Mouse (Mus musculus) stomach, postnatal 0 days (tissue): ENCODE results near the gene Samd14. TPM values are rescaled to one million over a fixed set of nuclear protein-coding genes. Genes with fewer than 3 reads are reported as not detected.

Source experiments
- ATAC-seq: fragments of 200-750 bp; cut with Nextera tagmentation; 2 replicates; pipeline ENCODE4 v1.8.0; 2017; ENCODE audit not compliant: low FRiP score, low TSS enrichment
- DNase-seq: peaks from one replicate; pipeline ENCODE4 v3.0.0-alpha.2; 2016; ENCODE audit warnings: low spot score
- H3K27ac ChIP-seq: fragments of 300-500 bp; sonication (generic); replicated peaks from 2 replicates; pipeline ENCODE4 v1.5.1; 2014; ENCODE audit warnings: mild to moderate bottlenecking, control low read depth
- H3K27me3 ChIP-seq: fragments of 300-500 bp; sonication (generic); 2 replicates; pipeline ENCODE4 v1.6.1; 2014; ENCODE audit warnings: low read length; ENCODE audit not compliant: control insufficient read depth, insufficient read depth
- H3K36me3 ChIP-seq: fragments of 300-500 bp; sonication (generic); 2 replicates; pipeline ENCODE4 v1.6.1; 2014; ENCODE audit warnings: low read length, mixed read lengths; ENCODE audit not compliant: control insufficient read depth, insufficient read depth
- H3K4me1 ChIP-seq: fragments of 300-500 bp; sonication (generic); replicated peaks from 2 replicates; pipeline ENCODE4 v1.6.1; 2014; ENCODE audit warnings: antibody characterized with exemption; ENCODE audit not compliant: control insufficient read depth, insufficient read depth
- H3K4me2 ChIP-seq: fragments of 300-500 bp; sonication (generic); replicated peaks from 2 replicates; pipeline ENCODE4 v1.6.1; 2014; ENCODE audit warnings: low read depth, mild to moderate bottlenecking, control low read depth, moderate library complexity
- H3K4me3 ChIP-seq: fragments of 300-500 bp; sonication (generic); 2 replicates; pipeline ENCODE4 v1.5.1; 2014; ENCODE audit warnings: low read depth, low read length, control low read depth
- H3K9ac ChIP-seq: fragments of 300-500 bp; sonication (generic); 2 replicates; pipeline ENCODE4 v1.6.1; 2014; ENCODE audit warnings: mild to moderate bottlenecking, low read length, control low read depth, mixed read lengths
- H3K9me3 ChIP-seq: fragments of 300-500 bp; sonication (generic); 2 replicates; pipeline ENCODE4 v1.6.1; 2016; ENCODE audit warnings: low read length; ENCODE audit not compliant: control insufficient read depth
- CTCF ChIP-seq: IDR thresholded peaks from 2 replicates; pipeline ENCODE4 v1.5.1; 2016; ENCODE audit warnings: antibody characterized with exemption, low read depth, mild to moderate bottlenecking, moderate library complexity
- EP300 ChIP-seq: optimal IDR thresholded peaks from 2 replicates; pipeline ENCODE3; 2016; ENCODE audit warnings: antibody characterized with exemption
- WGBS: fragments of 180-500 bp; shearing (Covaris S2); extraction: QIAGEN DNeasy Blood & Tissue Kit; methylation state at CpG from one replicate; pipeline ENCODE4 v1.1.7; 2014; 5-methylcytosine and 5-hydroxymethylcytosine counted together
- polyA plus RNA-seq: library from polyadenylated mRNA; unstranded; fragments of >200 nt; fragmentation: Nextera tagmentation; extraction: Ambion mirVana; gene quantifications from 2 replicates; pipeline ENCODE4 v1.2.1, GENCODE M21; 2015

Gene Samd14
- polyA plus RNA-seq, 1 experiment from 2014 or later: 6.7 TPM

DNA sequence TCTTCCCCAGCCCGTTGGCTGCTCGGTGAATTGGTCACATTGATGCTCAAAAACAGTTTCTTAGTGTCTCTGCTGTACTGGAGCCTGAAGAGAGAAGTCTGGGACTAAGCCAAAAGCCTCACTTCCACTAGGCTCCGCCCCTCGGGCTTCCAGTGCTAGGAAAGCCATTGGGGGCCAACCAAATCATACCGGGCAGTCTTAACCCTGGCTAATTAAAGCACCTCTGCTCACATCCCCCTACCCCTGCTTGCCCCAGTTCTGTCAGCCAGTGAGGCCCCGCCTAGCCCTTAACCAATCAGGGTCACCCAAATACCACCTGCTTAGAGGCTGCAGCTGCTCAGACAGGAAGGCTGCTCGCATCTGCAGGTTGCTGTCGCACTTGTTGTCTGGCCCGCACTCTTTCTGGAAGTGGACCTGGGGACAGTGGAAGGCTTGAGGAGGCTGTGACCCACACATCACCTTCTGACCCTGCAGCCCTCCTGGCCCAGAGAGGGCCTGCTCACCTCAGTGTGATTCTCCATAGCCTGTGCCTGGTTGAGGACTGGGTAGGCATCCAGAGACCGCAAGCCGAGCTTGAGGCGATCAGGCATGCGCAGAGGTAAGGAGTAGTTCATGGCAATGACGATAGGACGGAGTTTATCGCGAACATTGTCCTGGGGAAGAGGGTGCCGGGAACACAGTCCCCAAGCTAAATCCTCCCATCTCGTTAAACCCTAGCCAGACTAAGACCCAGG is 47.3 kb downstream of the Samd14 start:
- Histone ChIP-seq H3K27ac (no peak overlapping the region), H3K9me3 (no peaks in the 10 kb centered on the region), H3K9ac (no peak overlapping the region), H3K4me3 (no peak overlapping the region), H3K4me2 (no peak overlapping the region), H3K36me3 (peaks cover 5% of the 10 kb centered on the region), H3K27me3 (no peaks in the 10 kb centered on the region), H3K4me1 (no peaks in the 10 kb centered on the region)
- WGBS: 57% methylated on average over 19 of the region's 19 CpGs
- peak; percentile 33 for ATAC-seq
- TF ChIP-seq EP300: no peak
- no peak for DNase-seq

DNA sequence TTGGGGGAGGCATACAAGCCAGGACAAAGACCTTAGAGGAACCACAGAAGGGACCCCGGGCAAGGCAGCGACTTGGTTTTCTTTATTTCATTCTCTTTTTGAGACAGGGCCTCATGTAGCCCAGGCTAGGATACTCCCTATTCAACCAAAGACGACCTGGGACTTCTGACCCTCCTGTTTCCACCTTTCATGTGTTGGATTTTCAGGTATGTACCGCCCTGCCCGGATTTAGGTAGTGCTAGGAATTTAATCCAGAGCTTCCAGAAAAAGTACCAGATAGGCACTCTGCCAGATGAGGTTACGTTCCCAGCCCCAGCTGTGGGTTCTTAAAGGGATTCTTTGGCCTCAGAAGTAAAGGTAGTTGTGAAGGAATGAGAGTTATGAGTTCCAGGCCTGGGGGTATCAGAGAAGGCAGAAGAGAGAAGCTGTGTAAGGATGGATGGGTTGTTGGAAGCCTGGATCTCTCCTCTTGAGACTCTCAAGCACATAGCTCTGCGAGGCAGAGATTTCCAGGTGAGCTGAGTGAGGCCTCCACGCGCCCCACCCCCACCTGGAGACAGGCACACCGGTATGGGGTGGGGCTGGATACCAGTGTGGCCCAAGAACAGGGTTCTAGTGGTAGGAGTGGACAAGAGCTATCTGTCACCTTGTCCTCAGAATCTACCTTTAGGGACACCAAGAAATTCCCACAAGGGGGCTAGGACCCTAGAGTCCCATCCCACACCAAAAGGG is 59.7 kb downstream of the Samd14 start:
- DNase-seq (no peak), ATAC-seq (no peak)
- 62% methylated on average over 10 of the region's 10 CpGs for WGBS
- TF ChIP-seq CTCF (no peak), EP300 (no peak)
- peak overlapping the region; percentile 84 for H3K27ac ChIP-seq
- H3K9me3 ChIP-seq: no peaks in the 10 kb centered on the region
- no peak overlapping the region for H3K4me2 ChIP-seq
- no peak overlapping the region for H3K9ac ChIP-seq
- peaks cover 16% of the 10 kb centered on the region for H3K4me1 ChIP-seq
- H3K4me3 ChIP-seq: no peak overlapping the region
- peaks cover 7% of the 10 kb centered on the region; the same call in 1 of the 2 replicates for H3K36me3 ChIP-seq
- no peaks in the 10 kb centered on the region for H3K27me3 ChIP-seq

DNA sequence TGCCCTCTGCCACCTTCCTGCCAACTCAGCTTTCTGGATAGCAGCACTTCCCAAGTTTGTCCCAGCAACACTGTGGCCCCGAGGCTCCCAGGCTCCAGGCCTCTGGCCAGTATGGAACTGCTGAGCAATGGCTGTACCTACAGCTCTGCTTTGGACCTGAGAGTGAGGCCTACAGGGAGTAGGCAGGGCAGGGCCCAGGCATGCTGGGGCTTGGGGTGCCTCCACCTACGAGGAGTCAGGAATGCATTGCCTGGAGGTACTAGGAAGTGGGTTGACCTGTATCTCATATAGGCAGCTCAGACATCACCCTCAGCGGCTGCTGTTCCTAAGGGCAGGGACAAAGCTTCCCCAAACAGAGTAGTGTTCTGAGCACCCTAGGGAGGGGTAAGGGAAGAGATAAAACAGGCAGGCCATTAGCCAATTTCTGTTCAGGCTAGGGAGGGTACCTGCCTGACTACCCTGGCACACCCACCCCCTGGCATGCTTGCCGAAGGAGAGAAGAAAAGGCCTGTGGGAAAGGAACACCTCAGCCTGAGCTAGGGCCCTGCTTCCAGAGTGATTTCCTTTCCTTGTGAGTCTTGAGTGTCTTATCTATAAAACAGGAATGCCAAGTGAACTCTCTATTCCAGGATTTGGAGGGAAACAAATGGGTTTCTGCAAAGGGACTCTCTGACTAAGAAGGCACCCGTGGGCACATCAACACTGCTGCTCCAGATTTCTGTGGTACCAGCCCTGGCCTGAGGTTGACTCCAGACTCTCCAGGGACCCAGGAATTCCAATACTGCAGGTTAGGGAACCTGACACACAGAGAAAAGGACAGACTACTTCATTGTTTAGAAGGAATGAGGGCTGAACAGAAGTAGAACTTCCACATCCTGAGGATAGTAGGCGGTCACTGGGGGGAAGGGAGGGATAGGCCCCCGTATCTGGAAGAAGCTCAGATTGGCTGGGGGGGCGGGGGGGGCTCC is 60.7 kb downstream of the Samd14 start:
- 49% methylated on average over 8 of the region's 8 CpGs for WGBS
- H3K9me3 ChIP-seq: no peaks in the 10 kb centered on the region
- peak; percentile 60 for DNase-seq
- H3K4me3 ChIP-seq: no peak overlapping the region
- H3K4me1 ChIP-seq: peaks cover 18% of the 10 kb centered on the region
- TF ChIP-seq EP300 (no peak), CTCF (no peak)
- H3K27me3 ChIP-seq: no peaks in the 10 kb centered on the region
- peak overlapping the region; percentile 84 for H3K27ac ChIP-seq
- ATAC-seq: peak; percentile 43
- H3K36me3 ChIP-seq: peaks cover 7% of the 10 kb centered on the region; the same call in 1 of the 2 replicates
- no peak overlapping the region for H3K4me2 ChIP-seq
- H3K9ac ChIP-seq: 0 out of 2 replicates have a peak overlapping the region, but pooled peaks have one; percentile 23

DNA sequence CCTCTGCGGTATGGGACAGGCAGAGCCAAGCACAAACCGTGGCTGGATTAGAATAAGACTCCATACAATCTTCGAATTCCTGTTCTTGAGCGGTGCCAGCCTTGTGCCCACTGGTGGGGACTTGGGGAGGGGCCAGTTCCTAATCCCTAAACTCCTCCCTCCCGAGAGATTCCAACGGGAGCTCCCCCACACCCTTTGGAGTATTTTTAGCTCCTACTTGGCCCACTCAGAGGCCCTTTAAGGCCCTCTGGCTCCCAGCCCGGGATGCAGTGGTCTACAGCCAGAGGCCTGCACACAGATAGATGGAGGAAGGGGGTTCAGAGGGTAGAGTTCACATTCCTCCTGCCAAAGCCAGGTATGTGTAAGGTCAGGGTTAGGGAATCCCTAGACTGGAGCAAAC is 61.6 kb downstream of the Samd14 start:
- 13% methylated on average over 7 of the region's 7 CpGs for WGBS
- ATAC-seq (no peak), DNase-seq (peak; percentile 44)
- Histone ChIP-seq H3K27ac (peak overlapping the region; percentile 84), H3K36me3 (0 out of 2 replicates have a peak, but pooled peaks cover 3% of the 10 kb centered on the region), H3K4me1 (peaks cover 19% of the 10 kb centered on the region), H3K4me2 (no peak overlapping the region; the same call in 1 of the 2 replicates), H3K4me3 (no peak overlapping the region), H3K27me3 (no peaks in the 10 kb centered on the region), H3K9ac (no peak overlapping the region), H3K9me3 (no peaks in the 10 kb centered on the region)
- TF ChIP-seq CTCF (no peak), EP300 (no peak)

DNA sequence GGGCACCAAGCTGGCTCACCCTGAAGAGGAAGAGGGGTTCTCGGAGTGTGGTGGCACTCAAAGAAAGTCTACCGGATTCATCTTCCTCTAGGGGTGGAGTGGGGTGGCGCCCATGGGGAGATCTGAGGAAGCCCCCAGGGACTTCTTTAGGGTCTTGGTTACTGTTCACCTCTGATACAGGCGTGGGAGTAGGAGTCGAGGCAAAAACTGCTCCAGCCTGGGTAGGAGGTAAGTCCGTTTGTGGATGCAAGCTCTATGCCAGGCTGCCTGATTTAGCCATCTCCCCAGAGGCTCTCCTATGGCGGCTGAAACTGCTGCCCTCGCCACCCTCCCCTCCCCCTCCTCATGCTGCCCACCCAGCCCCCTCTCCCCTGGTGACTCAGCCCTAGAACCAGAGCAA is 62.5 kb downstream of the Samd14 start:
- 73% methylated on average over 8 of the region's 8 CpGs for WGBS
- Histone ChIP-seq H3K4me2 (0 out of 2 replicates have a peak overlapping the region, but pooled peaks have one; percentile 5), H3K27ac (peak overlapping the region; percentile 1), H3K27me3 (no peaks in the 10 kb centered on the region), H3K9ac (no peak overlapping the region), H3K4me1 (peaks cover 19% of the 10 kb centered on the region), H3K36me3 (0 out of 2 replicates have a peak, but pooled peaks cover 3% of the 10 kb centered on the region), H3K4me3 (no peak overlapping the region), H3K9me3 (no peaks in the 10 kb centered on the region)
- no peak for DNase-seq
- TF ChIP-seq EP300 (no peak), CTCF (no peak)
- ATAC-seq: no peak
